Mouse (Mus musculus) heart, postnatal 36 days (tissue): ENCODE data around the gene Rpa1. TPM values are rescaled to one million over a fixed set of nuclear protein-coding genes. Genes with fewer than 3 reads are reported as not detected.
"Not testable (repeated sequence)": the region's sequence is repeated elsewhere in the genome, so short reads cannot be mapped to it uniquely, and the experiment has no call there.

Source experiments
- DNase-seq, 2 experiments: peaks; one replicate each; pipeline ENCODE4 v3.0.0; 2021 to 2022
- intact Hi-C: fragments of 180-260 bp; cut with DNase I; formaldehyde crosslinking; loops from one replicate; pipeline ENCODE4 v1.15.1; 2025
- total RNA-seq, 2 experiments: library from RNA; stranded (reverse); gene quantifications; 2 replicates each; pipeline ENCODE4 v1.2.3; 2021

The Rpa1 gene
- total RNA-seq, 2 experiments from 2014 or later, result 55.1 to 63.8 TPM

GRCm38 (mm10) chr11:75325116-75325968 is 22.8 kb downstream of the Rpa1 start:
- DNase-seq, result no peak
- intact Hi-C loops, result no loop called here

- intact Hi-C loops, result loop anchor here (5.0 kb wide), 1 partner anchor 68 kb away; no protein-coding TSS in a partner anchor
- no peak for DNase-seq
Measured at GRCm38 (mm10) chr11:75324433-75324832, 23.7 kb downstream of the Rpa1 start.

- intact Hi-C loops, result loop anchor here (5.0 kb wide), 1 partner anchor 69 kb away; no protein-coding TSS in a partner anchor
- DNase-seq, result no peak
Measured at GRCm38 (mm10) chr11:75323326-75323737, 24.8 kb downstream of the Rpa1 start.

- no peak for DNase-seq
- intact Hi-C loops, result loop anchor here (5.0 kb wide), 1 partner anchor 48 kb away; no protein-coding TSS in a partner anchor
Measured at GRCm38 (mm10) chr11:75319246-75319645, 28.9 kb downstream of the Rpa1 start.

GRCm38 (mm10) chr11:75318351-75319221 is 29.5 kb downstream of the Rpa1 start:
- no peak for DNase-seq
- intact Hi-C loops, result loop anchor here (5.0 kb wide), 1 partner anchor 49 kb away; no protein-coding TSS in a partner anchor

- intact Hi-C loops, result no loop called here
- DNase-seq, result no peak
Measured at GRCm38 (mm10) chr11:75313834-75314233, 34.3 kb downstream of the Rpa1 start.

GRCm38 (mm10) chr11:75311751-75312150 is 36.4 kb downstream of the Rpa1 start:
- intact Hi-C loops, result no loop called here
- DNase-seq, result no peak

GRCm38 (mm10) chr11:75310813-75311212 is 37.3 kb downstream of the Rpa1 start:
- intact Hi-C loops, result no loop called here
- DNase-seq, result no peak

- intact Hi-C loops, result no loop called here
- no peak for DNase-seq
Measured at GRCm38 (mm10) chr11:75308650-75309049, 39.5 kb downstream of the Rpa1 start.

GRCm38 (mm10) chr11:75304797-75305196 is 43.3 kb downstream of the Rpa1 start:
- intact Hi-C loops, result no loop called here
- DNase-seq, result no peak

GRCm38 (mm10) chr11:75300954-75301353 is 47.2 kb downstream of the Rpa1 start:
- intact Hi-C loops, result no loop called here
- no peak for DNase-seq

- intact Hi-C loops, result loop anchor here (10.0 kb wide), 1 partner anchor 315 kb away; no protein-coding TSS in a partner anchor
- DNase-seq, result no peak
Measured at GRCm38 (mm10) chr11:75299786-75300185, 48.3 kb downstream of the Rpa1 start.

GRCm38 (mm10) chr11:75298491-75298890 is 49.6 kb downstream of the Rpa1 start:
- peak in 1 of 2 experiments; percentile 24 for DNase-seq
- intact Hi-C loops, result loop anchor here (10.0 kb wide), 1 partner anchor 314 kb away; no protein-coding TSS in a partner anchor

- DNase-seq, result no peak
- intact Hi-C loops, result loop anchor here (10.0 kb wide), 1 partner anchor 313 kb away; no protein-coding TSS in a partner anchor
Measured at GRCm38 (mm10) chr11:75297631-75298030, 50.5 kb downstream of the Rpa1 start.

- intact Hi-C loops, result loop anchor here (10.0 kb wide), 1 partner anchor 312 kb away; no protein-coding TSS in a partner anchor
- DNase-seq, result no peak
Measured at GRCm38 (mm10) chr11:75296406-75297005, 51.6 kb downstream of the Rpa1 start.

- intact Hi-C loops, result loop anchor here (10.0 kb wide), 1 partner anchor 311 kb away; no protein-coding TSS in a partner anchor
- DNase-seq, result not testable (repeated sequence)
Measured at GRCm38 (mm10) chr11:75295534-75295933, 52.6 kb downstream of the Rpa1 start.

GRCm38 (mm10) chr11:75294862-75295261 is 53.3 kb downstream of the Rpa1 start:
- intact Hi-C loops, result loop anchor here (5.0 to 10.0 kb wide), 2 partner anchors 43 to 310 kb away; no protein-coding TSS in a partner anchor
- no peak for DNase-seq

GRCm38 (mm10) chr11:75293852-75294361 is 54.2 kb downstream of the Rpa1 start:
- intact Hi-C loops, result loop anchor here (5.0 to 10.0 kb wide), 2 partner anchors 42 to 309 kb away; no protein-coding TSS in a partner anchor
- no peak for DNase-seq

- intact Hi-C loops, result loop anchor here (5.0 to 10.0 kb wide), 2 partner anchors 40 to 307 kb away; no protein-coding TSS in a partner anchor
Measured at GRCm38 (mm10) chr11:75292281-75292680, 55.8 kb downstream of the Rpa1 start.

More at GRCm38 (mm10) chr11:75292281-75292680, 55.8 kb downstream of the Rpa1 start:
- DNase-seq, result no peak
